Mouse (Mus musculus): Measurements from ENCODE around the gene Catsperd. TPM values are rescaled to one million over a fixed set of nuclear protein-coding genes. Genes with fewer than 3 reads are reported as not detected.

Gene Catsperd
- total RNA-seq, 2 experiments from 2014 or later, result not detected

GRCm38 (mm10) chr17:56693851-56694310 lies 65.9 kb downstream of the Catsperd start:
- intact Hi-C loops (cut with DNase I), result loop anchor here (2.0 kb wide), 1 partner anchor 21 kb away; no protein-coding TSS in a partner anchor

GRCm38 (mm10) chr17:56700451-56700850 lies 72.5 kb downstream of the Catsperd start:
- intact Hi-C loops (cut with DNase I), result no loop called here
- DNase-seq, result no peak

More at GRCm38 (mm10) chr17:56693851-56694310, 65.9 kb downstream of the Catsperd start:
- DNase-seq, result peak; percentile 50 to 51

- intact Hi-C loops (cut with DNase I), result no loop called here
- DNase-seq, result no peak
Observed at GRCm38 (mm10) chr17:56703038-56703437, 75.1 kb downstream of the Catsperd start.

- DNase-seq, result no peak
Observed at GRCm38 (mm10) chr17:56706515-56706914, 78.6 kb downstream of the Catsperd start.

GRCm38 (mm10) chr17:56708692-56709091 lies 80.7 kb downstream of the Catsperd start:
- no peak for DNase-seq
- intact Hi-C loops (cut with DNase I), result no loop called here

More at GRCm38 (mm10) chr17:56706515-56706914, 78.6 kb downstream of the Catsperd start:
- intact Hi-C loops (cut with DNase I), result no loop called here

GRCm38 (mm10) chr17:56709708-56710107 lies 81.8 kb downstream of the Catsperd start:
- intact Hi-C loops (cut with DNase I), result no loop called here
- no peak for DNase-seq

Other genes starting within 250 kb of the Catsperd start
- gene Ptprs, start 151.7 kb upstream of the Catsperd start, total RNA-seq (2021), result 10 to 100 TPM; 45.8 to 47.7 TPM
- gene Znrf4, start 115.7 kb upstream of the Catsperd start, total RNA-seq (2021), result not detected
- gene Gm20219, start 73.8 kb upstream of the Catsperd start, total RNA-seq (2021), result under 1 TPM in 1 of 2 experiments, not detected in 1; 0.22 TPM
- 10 to 100 TPM; 41.4 to 48.5 TPM for gene Safb2, start 43.6 kb upstream of the Catsperd start, total RNA-seq (2021)
- 10 to 100 TPM; 55.1 to 65.8 TPM for gene Safb, start 43.3 kb upstream of the Catsperd start, total RNA-seq (2021)
- gene 2410015M20Rik, start 18.4 kb upstream of the Catsperd start, total RNA-seq (2021), result 100 to 1,000 TPM; 342 to 346 TPM
- 100 to 1,000 TPM; 724 to 728 TPM for gene Rpl36, start 14.7 kb upstream of the Catsperd start, total RNA-seq (2021)
- 100 to 1,000 TPM; 118 to 124 TPM for gene Lonp1, start 1.3 kb upstream of the Catsperd start, total RNA-seq (2021)
- gene Ranbp3, start 45.2 kb downstream of the Catsperd start, total RNA-seq (2021), result 10 to 100 TPM; 34.9 to 38.0 TPM
- 100 to 1,000 TPM; 847 to 875 TPM for gene Ndufa11, start 89.6 kb downstream of the Catsperd start, total RNA-seq (2021)
- 1 to 10 TPM; 3.1 to 4.9 TPM for gene Vmac, start 89.9 kb downstream of the Catsperd start, total RNA-seq (2021)
- 10 to 100 TPM; 27.5 to 29.4 TPM for gene Nrtn, start 129.4 kb downstream of the Catsperd start, total RNA-seq (2021)
- gene Dus3l, start 136.6 kb downstream of the Catsperd start, total RNA-seq (2021), result 10 to 100 TPM; 18.8 to 20.3 TPM
- under 1 TPM in 1 of 2 experiments, not detected in 1; 0.58 TPM for gene Prr22, start 142.1 kb downstream of the Catsperd start, total RNA-seq (2021)
- gene Rfx2, start 202.9 kb downstream of the Catsperd start, total RNA-seq (2021), result 1 to 10 TPM; 2.9 to 5.5 TPM
- gene Acsbg2, start 246.3 kb downstream of the Catsperd start, total RNA-seq (2021), result not detected
- gene 1700061G19Rik, start 247.3 kb downstream of the Catsperd start, total RNA-seq (2021), result not detected

All from heart, postnatal 36 days (tissue).